Mouse (Mus musculus): ENCODE results near the gene Tnrc18.
A peak's percentile ranks its signal among the peaks of the same experiment; 100 is the strongest.

The Tnrc18 gene

DNA sequence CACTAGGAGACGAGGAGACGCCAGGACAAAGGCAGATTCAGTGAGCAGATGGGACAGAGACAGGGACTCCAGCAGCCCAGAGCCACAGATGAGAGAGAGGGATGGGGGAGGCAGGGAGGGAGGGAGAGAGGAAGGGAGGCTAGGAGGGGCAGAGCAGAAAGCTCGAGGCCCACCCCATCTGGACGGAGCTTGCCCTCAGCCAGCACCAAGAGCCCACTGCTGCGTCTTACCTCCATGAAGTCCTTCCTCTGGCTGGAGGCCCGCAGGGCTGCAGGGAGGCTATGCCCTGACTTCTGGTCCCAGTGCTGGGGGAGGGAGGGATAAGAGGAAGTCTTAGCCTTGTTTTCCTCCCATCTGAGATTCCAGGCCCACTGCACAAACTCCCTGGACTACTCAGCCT, 90.7 kb downstream of the Tnrc18 start:
- DNase-seq (ENCODE audit: low spot score in 2 of 2), result no peak

DNA sequence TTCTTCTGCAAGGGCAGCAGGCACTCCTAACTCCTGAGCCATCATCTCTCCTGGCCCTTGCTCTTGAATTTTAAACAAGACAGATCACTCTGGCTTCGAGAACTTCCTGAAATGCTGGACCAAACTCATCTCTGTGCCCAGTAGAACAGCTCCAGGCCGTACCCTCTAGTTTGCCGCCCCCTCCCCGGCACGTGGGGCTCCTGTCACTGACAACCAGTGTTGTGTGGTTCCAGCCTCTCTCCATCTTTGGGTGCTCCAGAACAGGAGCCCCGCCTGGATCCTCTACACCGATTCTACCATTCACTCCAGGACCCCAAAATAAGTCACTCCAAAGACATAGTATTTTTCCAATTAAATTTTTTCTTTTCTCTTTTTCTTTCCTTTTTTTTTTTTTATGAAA, 93.2 kb downstream of the Tnrc18 start:
- DNase-seq (ENCODE audit: low spot score in 2 of 2), result no peak

DNA sequence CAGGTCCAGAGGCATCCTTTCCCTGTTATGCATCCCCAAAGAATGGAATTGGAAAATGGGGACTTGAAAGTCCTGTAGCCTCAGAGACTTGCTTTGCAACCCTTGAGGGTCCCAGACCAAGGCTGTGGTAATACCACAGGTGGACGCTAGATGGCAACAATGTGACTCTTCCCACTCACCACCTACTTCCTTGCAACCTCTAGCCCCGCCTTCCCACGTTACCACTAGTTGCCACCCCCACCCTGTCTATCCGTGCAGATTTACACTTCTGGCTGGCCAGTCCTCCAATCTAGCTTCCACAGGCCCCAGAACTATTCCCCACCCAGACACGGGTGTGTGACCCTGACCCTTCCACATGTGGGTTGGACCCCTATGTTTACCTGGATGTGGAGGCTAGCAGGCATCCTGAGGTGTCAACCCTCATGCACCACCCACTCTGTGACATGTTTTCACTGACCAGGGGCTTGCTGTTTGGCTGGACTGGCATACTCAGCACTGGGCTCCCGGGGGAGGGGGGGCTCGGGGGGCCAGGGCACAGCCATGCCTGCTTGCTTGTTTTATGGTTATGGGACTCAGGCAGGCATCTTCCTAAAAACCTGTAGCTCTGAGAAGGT, 93.8 kb downstream of the Tnrc18 start:
- DNase-seq (ENCODE audit: low spot score in 2 of 2), result peak; percentile 49 to 51

DNA sequence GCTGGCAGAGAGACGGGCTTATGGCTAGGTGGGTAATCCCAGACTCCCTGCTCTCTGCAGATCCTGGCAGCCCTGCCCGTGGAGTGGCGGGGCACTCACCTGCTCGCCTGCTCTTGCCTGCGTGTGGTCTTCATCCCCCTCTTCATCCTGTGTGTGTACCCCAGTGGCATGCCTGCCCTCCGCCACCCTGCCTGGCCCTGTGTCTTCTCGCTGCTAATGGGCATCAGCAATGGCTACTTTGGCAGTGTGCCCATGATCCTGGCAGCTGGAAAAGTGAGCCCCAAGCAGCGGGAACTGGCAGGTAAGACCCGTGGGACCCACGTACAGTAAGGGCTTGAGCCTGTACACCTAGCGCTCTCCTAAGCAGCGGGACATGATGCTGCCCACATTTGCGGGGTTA, 97.6 kb downstream of the Tnrc18 start:
- no peak for DNase-seq (ENCODE audit: low spot score in 2 of 2)

DNA sequence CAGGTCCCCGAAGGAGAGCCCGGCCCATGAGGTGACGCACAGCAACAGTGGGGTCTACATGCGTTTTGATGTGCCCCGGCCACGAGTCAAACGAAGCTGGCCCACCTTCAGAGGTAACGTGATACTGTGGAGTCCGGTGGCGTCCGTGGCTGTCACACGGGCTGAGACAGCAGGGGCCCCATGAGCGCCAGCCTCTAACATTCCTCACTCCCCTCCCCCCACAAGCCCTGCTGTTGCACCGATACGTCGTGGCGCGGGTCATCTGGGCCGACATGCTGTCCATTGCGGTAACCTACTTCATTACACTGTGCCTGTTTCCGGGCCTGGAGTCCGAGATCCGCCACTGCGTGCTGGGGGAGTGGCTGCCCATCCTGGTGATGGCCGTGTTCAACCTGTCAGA, 99.0 kb downstream of the Tnrc18 start:
- no peak for DNase-seq (ENCODE audit: low spot score in 2 of 2)

DNA sequence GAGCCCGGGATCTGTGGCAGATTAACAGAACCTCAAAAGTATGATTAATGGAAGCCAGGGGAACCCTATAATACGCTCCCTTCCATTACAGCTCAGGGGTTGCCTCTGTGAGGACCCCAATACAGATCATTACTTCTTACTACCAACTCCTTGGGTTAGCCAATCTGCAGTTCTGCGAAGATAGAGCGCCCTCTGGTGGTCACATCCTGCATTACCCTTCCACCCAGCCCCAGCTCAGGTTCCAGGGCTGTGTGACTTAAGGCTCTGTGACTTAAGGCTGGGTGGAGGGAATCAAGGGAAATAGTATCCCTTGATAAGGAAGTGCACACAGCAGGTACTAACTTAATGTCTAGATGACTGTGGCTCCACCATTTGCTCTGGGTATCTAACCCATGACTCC, 99.4 kb downstream of the Tnrc18 start:
- peak; percentile 81 to 88 for DNase-seq (ENCODE audit: low spot score in 2 of 2)

DNA sequence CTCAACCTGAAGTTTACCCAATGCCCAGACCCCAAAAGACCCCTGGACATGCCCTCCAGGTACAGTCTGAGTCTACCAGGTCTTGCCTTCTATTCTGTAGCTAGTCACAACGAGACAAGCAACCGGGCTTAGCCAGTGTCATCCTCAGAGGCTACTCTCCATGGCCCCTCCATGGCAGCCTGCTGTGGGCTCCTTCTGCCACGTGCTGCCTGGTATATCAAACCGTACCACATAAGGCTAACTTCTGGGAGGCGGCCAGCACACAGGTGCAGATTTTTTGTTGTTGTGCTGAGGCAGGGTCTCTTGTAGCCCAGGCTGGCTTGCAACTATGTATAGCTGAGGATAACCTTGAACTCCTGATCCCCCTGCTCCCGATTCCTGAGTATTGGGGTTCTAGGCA, 101.4 kb downstream of the Tnrc18 start:
- no peak for DNase-seq (ENCODE audit: low spot score in 2 of 2)

DNA sequence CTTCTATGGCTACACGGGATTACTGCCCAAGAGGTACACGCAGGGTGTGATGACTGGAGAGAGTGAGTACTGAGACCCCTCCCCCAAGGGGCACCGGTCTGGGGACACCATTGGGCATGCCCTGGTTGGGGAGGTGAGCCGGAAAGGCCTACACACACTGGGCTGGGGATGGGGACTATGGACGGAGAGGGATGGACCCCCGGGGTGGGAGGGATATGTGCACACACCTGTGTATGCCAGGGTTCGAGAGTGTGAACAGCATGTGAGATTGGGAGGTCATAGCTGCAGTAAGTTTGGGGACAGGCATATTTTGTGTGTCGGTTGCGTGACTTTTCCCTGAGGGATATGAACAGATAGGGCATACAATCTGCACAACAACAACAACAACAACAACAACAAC, 102.4 kb downstream of the Tnrc18 start:
- DNase-seq (ENCODE audit: low spot score in 2 of 2), result no peak

DNA sequence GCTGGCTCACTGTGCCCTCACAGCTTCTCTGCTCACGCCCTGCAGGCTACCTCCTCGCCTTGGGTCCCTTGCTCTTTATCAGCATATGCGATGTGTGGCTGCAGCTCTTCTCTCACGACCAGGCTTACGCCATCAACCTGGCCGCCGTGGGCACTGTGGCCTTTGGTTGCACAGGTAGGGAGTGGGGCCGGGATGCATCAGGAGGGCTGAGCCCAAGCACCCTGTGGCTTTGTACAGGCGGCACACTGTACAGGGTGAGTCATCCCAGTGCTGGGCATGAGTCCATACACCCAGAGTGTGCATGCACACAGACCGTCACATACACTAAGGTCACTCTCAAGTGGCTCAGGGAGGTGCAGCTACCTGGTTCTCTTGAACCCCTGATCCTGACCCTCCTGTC, 103.5 kb downstream of the Tnrc18 start:
- no peak for DNase-seq (ENCODE audit: low spot score in 2 of 2)

DNA sequence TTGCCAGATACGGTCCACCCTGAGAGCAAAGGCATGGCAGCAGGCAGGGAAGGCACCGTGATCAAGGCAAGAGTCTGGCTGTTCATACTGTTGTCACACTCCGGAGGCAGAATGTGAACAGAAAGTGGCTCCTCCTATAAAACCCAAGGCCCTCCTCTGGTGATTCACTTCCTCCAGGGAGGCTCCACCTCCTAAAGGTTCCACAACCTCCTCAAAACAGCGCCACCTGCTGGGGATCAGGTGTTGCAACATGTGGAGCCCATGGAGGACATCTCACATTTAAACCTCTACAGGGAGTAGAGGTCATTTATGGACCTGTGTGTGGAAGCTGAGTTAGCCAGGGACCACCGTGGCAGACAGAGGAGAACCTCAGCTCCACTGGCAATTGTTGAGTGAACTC, 105.1 kb downstream of the Tnrc18 start:
- no peak for DNase-seq (ENCODE audit: low spot score in 2 of 2)

DNA sequence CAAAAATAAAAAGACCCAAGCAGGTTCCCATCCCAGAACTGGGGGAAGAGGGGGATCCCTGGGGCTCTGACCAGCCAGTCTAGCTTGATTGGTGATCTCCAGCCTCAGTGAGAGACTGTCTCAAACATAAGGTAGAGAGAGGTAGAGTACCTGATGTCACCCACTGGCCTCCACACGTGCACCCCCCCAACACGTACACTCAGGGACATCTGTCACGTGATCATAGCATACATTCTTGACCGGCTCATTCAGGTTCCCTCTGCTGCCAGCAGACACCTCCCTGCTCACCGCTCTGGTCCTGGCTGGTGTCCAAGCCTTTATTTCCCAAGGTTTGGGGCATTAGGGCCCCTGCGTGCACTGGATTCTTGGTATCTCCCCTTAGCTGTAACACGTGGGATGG, 108.0 kb downstream of the Tnrc18 start:
- DNase-seq (ENCODE audit: low spot score in 2 of 2), result no peak

DNA sequence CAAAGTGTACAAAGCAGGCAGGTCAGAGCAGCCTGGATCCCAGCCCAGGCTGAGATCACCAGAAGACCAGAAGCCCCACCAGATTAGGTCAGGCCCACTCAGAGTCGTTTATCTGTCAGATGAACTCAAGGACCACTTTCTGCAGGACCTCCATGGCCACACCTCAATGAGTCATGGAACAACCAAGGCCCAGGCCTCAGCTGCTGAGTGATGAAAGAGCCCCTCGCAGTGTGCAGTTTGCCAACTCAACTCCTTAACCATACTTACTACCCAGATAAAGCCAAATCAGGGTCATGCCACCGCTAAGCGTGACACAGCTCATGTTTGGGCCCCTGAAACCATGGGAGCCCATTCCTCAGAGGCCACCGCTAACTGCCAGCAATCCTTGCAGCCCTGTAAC, 109.8 kb downstream of the Tnrc18 start:
- DNase-seq (ENCODE audit: low spot score in 2 of 2), result no peak

DNA sequence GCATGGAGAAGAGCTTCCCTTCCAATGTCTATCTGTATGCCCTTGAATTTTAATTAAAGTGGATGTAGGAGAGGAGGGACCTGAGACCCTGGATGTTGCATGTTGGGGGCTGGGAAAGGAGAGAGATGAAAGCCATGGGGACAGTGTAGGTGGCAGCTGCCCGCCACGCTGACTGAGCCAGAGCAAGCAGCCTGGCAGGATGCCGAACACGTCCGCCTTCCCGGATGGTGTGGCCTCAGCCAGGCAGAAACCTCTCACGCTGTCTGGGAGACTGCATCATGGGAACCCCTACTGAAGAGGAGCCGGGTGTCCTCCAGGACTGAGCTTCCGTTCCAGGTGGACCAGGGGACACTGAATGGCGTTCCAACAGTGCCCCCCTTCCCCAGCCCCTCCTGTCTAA, 113.9 kb downstream of the Tnrc18 start:
- DNase-seq (ENCODE audit: low spot score in 2 of 2), result peak in 1 of 2 experiments; percentile 40

DNA sequence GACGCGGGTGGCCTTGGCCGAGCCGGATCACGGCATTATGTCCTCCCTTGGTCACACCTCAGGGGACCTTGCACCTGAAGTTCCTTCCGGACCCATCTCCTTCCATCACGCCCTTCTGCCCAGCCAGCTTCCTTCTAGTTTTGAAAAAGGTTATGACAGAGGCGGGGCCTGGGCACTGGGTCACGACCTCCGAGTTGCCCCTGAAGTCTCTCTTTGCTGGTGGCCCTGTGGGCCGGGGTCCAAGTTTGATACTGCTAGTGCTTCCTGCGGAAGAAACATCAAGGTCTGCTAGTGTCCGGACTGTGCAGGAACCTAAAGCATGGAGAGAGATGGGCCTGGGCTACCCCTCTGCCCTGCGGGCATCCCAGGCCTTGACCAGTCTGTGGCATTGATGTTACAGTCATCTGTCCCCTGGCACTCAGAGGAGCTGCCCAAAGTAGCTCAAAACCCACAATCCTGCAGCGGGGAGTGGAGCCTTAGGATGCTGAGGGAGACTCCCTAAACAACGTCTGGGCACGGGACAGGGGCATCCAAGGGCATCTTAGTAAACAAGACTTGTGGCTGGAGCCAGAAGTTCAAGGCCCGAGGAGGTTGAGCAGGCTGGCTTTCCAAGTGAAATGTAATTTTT, 114.8 kb downstream of the Tnrc18 start:
- DNase-seq (ENCODE audit: low spot score in 2 of 2), result no peak

DNA sequence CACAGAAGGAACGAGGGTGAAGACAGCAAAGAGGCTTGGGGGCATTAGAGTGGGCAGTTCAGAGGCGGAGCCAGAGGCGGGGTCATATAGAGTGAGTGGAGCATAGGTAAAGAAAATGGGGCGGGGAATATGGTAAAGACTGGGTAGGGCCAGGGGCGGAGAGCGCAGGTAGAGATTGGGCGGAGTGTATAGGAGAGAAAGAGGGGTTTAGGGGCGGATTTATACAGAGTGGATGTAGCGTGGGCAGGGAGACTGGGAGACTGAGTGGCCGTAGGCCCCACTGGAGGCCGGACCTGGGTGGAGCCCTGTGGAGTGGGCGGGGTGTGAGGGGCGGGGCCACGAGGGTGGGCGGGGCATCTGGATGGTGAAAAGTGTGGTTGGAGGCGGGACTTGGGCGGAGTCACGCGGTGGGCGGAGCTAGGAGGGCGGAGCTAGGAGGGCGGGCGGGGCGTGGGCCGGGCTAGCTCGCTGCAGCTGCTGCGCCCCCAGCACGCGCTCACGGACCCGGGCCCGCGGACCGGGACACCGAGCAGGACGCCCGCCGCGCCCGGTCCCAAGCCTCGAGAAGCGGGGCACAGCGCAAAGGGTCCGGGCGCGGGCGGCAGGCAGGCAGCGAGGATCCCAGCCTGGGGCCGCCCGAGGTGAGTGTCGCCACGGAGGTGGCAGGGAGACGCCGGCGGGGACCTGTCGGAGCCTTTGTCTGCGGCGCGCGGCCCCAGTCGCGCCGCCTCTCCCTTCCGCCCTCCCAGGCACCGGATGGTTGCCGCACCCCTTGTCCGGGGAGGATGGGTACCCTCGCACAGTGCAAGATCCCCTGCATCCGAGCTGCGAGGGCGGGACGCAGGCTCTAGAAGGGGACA, 115.6 kb downstream of the Tnrc18 start:
- DNase-seq (ENCODE audit: low spot score in 2 of 2), result no peak

DNA sequence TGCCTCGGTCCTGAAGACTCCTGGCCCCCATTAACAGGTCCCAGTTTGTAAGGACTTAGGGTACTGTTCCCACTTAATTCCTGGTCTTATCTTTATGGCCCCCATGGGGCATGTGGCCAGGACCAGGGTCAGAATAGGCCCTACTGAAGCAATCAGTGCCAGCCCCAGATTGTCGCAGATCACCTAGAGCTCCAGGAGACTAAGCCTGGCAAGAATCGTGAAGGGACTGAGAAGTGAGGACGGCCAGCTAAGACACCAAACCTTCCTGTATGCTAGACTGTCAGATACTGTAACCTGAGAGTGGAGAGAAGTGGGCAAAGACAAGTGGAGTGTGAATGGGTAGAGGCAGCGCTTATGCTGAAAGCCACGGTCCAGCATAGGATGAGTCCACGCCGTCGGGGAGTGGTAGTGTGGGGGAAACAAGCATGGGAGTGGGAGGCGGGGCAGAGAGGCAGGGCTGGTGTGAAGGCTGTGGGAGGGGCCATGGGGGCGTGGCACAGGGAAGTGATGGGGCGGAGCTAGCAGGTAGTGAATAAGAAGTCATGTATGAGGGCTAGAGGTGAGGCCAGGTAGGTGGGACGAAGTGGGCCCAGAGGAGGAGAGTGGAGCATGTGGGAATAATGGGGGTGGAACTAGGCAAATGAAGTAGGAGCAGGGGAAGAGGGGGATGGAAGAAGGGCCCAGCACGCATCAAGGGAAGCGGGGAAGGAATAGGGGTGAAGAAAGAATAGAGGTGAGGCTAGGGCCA, 116.4 kb downstream of the Tnrc18 start:
- no peak for DNase-seq (ENCODE audit: low spot score in 2 of 2)

DNA sequence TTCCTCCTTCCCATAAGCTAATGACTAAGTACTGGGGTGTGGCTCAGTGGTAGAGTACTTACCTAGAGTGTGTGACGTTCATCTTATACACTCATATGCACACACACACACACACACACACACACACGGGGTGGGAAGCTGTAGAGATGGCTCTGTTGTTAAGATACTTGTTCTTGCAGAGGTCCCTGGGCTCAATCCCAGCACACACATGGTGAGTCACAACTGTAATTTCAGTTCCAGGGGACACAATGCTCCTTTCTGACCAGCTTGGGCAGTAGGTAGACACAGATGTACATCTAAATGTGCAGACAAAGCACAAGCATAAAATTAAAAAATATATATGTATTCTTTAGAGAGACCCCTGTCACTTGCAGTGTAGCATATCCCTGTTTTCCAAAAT, 119.7 kb downstream of the Tnrc18 start:
- no peak for DNase-seq (ENCODE audit: low spot score in 2 of 2)

DNA sequence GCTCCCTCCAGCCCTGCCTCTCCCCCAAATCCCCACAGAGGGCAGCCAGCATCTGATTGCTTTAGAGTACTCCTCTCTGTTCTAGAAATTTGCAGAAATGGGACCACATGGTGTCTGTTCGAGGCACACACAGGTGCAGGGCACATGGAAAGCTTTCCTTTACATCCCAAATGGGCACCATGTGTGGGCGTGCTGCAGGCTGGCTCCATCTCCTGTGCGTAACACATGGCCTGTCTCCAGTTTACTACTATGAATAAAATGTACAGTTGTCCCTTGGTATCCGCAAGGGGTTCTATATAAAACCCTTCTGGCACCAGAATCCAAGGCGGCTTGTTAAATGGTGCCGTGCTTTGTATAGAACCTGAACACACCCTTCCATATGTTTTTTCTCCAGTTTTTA, 120.6 kb downstream of the Tnrc18 start:
- DNase-seq (ENCODE audit: low spot score in 2 of 2), result peak in 1 of 2 experiments; percentile 36

DNA sequence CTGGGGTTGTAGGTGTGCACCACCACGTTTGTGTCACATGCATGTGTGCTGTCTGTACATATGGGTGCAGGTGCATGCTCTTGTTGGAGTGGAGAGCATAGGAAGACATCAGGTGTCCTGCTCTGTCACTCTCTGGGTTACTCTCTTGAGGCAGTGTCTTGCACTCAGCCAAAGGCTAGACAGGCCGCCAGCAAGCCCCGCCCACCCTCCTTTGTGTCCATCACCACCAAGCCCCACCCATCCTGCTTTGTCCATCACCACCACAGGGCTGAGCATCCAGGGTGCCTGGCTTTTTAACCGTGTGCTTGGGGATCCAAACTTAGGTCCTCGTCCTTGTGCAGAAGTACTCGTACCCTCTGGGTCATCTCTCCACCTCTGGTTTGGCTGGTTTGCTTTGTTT, 121.2 kb downstream of the Tnrc18 start:
- no peak for DNase-seq (ENCODE audit: low spot score in 2 of 2)

DNA sequence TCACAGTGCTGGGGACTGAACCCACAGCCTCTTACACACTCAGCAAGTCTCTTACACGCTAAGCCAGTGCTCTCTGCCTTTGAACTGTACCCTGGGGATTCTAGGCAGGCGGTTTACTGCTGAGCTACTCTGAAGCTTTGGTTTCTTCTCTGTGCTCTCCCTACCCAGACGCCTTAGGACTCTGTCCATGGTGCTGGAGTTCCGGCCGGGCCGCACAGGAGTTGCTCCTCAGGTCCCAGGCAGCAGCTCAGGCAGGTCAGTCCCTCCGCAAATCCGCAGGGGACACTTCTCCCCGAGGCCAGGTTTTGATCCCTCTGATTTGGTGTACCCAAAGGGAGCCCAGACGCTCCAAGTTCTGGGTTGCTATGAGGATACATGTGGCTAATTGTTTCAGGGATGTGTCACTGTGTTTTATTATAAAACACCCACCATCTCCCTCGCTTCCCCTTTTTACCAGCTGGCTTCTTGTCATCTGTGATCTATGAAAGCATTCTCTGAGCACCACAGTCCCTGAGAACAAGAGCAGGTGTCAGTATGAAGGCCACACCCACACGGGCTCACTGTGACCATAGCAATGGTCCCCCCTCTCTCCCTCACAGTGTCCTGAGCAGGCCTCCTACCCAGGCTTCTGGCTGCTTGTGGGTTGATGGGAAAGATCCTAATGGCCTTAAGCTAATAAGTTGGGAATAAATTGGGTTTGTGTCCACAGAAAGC, 122.7 kb downstream of the Tnrc18 start:
- DNase-seq (ENCODE audit: low spot score in 2 of 2), result no peak

DNA sequence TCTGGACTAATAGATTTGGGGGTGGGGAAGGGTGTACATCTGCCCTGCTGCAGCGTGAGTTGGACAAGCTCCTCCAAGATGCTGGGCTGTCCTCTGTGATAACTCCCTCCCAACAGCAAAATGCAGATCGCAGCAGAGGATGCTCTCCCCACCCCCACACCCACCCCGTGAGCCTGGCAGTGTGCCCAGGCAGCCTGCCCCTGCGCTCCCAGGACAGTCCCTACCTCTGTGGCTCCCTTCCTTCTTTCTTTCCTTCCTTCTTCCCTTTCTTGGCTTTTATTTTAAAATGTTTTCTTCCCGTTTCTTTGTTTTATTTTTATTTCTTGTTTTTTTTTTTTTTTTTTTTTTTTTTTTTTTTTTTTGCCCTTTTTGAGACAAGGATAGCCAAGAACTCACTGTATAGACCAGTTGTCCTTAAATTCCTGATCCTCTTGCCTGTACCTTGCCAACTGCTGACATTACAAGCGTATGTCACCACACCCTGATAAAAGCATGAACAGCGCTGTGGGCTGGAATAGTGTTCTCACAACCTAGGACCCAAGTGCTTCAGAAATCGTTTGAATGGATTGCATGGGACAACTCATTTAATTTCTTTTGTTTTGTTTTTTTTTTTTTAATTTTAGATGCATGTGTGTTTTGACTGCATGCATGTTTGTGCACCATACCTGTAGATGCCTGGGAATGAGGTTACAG, 123.6 kb downstream of the Tnrc18 start:
- no peak for DNase-seq (ENCODE audit: low spot score in 2 of 2)

All from frontal cortex, postnatal 25 days (tissue).